ENCODE assay signal across 8 mouse cellular contexts in the genomic region with DNA sequence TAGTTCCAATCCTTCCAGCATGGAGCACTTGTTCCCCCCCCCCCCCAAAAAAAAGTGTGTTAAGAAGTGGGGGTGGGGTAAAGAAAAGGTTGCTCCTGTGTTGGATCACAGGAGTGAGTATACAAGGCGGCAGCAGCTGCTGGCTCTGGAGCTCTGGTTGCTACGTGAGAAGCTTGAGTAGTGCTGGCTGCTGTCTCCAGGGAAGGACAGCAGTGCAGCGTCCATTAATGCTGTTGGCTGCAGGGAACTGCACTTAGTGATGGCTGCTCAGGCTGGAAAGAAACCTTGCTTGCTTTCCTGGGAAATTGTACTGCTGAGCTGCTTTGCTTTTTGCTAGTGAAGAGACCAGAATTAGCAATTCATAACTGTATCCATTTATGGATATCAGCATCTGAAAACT. TPM values are rescaled to one million over a fixed set of nuclear protein-coding genes. Genes with fewer than 3 reads are reported as not detected.
DNase-seq lines count a peak whose midpoint lies in the region; ATAC-seq lines count a peak whose summit lies in the region.

No protein-coding gene starts in this region.

- 0% methylated on average over 3 of the region's 3 CpGs for WGBS in hindbrain, embryonic 14.5 days
- 0% methylated on average over 3 of the region's 3 CpGs for WGBS in limb, embryonic 15.5 days
- 0% methylated on average over 3 of the region's 3 CpGs for WGBS in neural tube, embryonic 14.5 days

- peak overlapping the region; percentile 79 for H3K4me3 ChIP-seq in erythroblast, embryonic 14.5 days (replicated peaks)
- peak overlapping the region; percentile 75 for H3K4me3 ChIP-seq in hindbrain, embryonic 14.5 days (replicated peaks; ENCODE audit: low read length)
- H3K4me3 ChIP-seq in limb, embryonic 15.5 days, result peak overlapping the region; percentile 84
- peak overlapping the region; percentile 91 for H3K4me3 ChIP-seq in neural tube, embryonic 14.5 days (ENCODE audit: low read depth, low read length)

- peak overlapping the region; percentile 82 for H3K4me2 ChIP-seq in hindbrain, embryonic 14.5 days (replicated peaks)
- H3K4me2 ChIP-seq in limb, embryonic 15.5 days, result peak overlapping the region; percentile 69
- H3K4me2 ChIP-seq in neural tube, embryonic 14.5 days (ENCODE audit: low read depth, low read length), result peak overlapping the region; percentile 98

- peaks cover 40% of the 10 kb centered on the region for H3K36me3 ChIP-seq in erythroblast, embryonic 14.5 days (ENCODE audit: control insufficient read depth)
- H3K36me3 ChIP-seq in hindbrain, embryonic 14.5 days (replicated peaks; ENCODE audit: control insufficient read depth, insufficient read depth), result no peaks in the 10 kb centered on the region
- no peaks in the 10 kb centered on the region for H3K36me3 ChIP-seq in limb, embryonic 15.5 days
- H3K36me3 ChIP-seq in neural tube, embryonic 14.5 days (ENCODE audit: control insufficient read depth, insufficient read depth, low read length), result no peaks in the 10 kb centered on the region

- no peak for ATAC-seq in erythroblast, adult 5-6 weeks (replicated peaks; ENCODE audit: low FRiP score, poor library complexity, severe bottlenecking)
- ATAC-seq in hindbrain, embryonic 14.5 days (ENCODE audit: low FRiP score), result no peak
- no peak for ATAC-seq in limb, embryonic 15.5 days (ENCODE audit: insufficient number of reproducible peaks, low FRiP score, low TSS enrichment, low read depth)
- ATAC-seq in neural tube, embryonic 14.5 days (ENCODE audit: low read depth), result no peak
- ATAC-seq in erythroid progenitor cell, adult 5-6 weeks (replicated peaks; ENCODE audit: low FRiP score, poor library complexity, severe bottlenecking), result no peak

- H3K4me1 ChIP-seq in erythroblast, embryonic 14.5 days (ENCODE audit: control insufficient read depth), result peaks cover 61% of the 10 kb centered on the region
- peaks cover 63% of the 10 kb centered on the region for H3K4me1 ChIP-seq in hindbrain, embryonic 14.5 days (replicated peaks; ENCODE audit: control insufficient read depth, insufficient read depth, low read length)
- peaks cover 17% of the 10 kb centered on the region for H3K4me1 ChIP-seq in limb, embryonic 15.5 days
- peaks cover 40% of the 10 kb centered on the region for H3K4me1 ChIP-seq in neural tube, embryonic 14.5 days (ENCODE audit: control insufficient read depth, insufficient read depth, low read length)

- H3K9me3 ChIP-seq in erythroblast, embryonic 14.5 days (ENCODE audit: control insufficient read depth, low read length), result no peaks in the 10 kb centered on the region
- H3K9me3 ChIP-seq in hindbrain, embryonic 14.5 days (ENCODE audit: control insufficient read depth, low read length), result no peaks in the 10 kb centered on the region
- no peaks in the 10 kb centered on the region for H3K9me3 ChIP-seq in limb, embryonic 15.5 days
- no peaks in the 10 kb centered on the region for H3K9me3 ChIP-seq in neural tube, embryonic 14.5 days (ENCODE audit: control insufficient read depth, low read length)

- H3K9ac ChIP-seq in hindbrain, embryonic 14.5 days, result peak overlapping the region; percentile 97
- 0 out of 2 replicates have a peak overlapping the region, but pooled peaks have one; percentile 17 for H3K9ac ChIP-seq in limb, embryonic 15.5 days
- peak overlapping the region; percentile 44 for H3K9ac ChIP-seq in neural tube, embryonic 14.5 days (replicated peaks; ENCODE audit: low read depth, low read length)

- peak; percentile 22 for DNase-seq in adrenal gland, postnatal 25 days
- DNase-seq in forelimb bud, embryonic 11.5 days (ENCODE audit: low read depth, low spot score), result peak; percentile 40
- peak; percentile 61 for DNase-seq in hindbrain, embryonic 14.5 days (ENCODE audit: low spot score)

- H3K27me3 ChIP-seq in erythroblast, embryonic 14.5 days (ENCODE audit: control insufficient read depth), result no peaks in the 10 kb centered on the region
- H3K27me3 ChIP-seq in hindbrain, embryonic 14.5 days (ENCODE audit: control insufficient read depth, insufficient read depth, low read length), result no peaks in the 10 kb centered on the region
- H3K27me3 ChIP-seq in limb, embryonic 15.5 days, result no peaks in the 10 kb centered on the region
- H3K27me3 ChIP-seq in neural tube, embryonic 14.5 days (ENCODE audit: control insufficient read depth, insufficient read depth, low read length), result no peaks in the 10 kb centered on the region

- peak overlapping the region; percentile 69 for H3K27ac ChIP-seq in hindbrain, embryonic 14.5 days
- H3K27ac ChIP-seq in limb, embryonic 15.5 days, result peak overlapping the region; percentile 34
- no peak overlapping the region; the same call in 1 of the 2 replicates for H3K27ac ChIP-seq in neural tube, embryonic 14.5 days (ENCODE audit: low read depth, low read length)

RNA-seq across cellular contexts. Expression of a gene that starts 2.3 kb away (rescaled TPM):
- 0.69 and 1.3 TPM in 2 replicates for polyA plus RNA-seq in erythroblast, embryonic 14.5 days (2012)
- 34.4 and 36.6 TPM in 2 replicates for total RNA-seq in erythroblast, adult 5-6 weeks (2015; ENCODE audit: low replicate concordance)
- total RNA-seq in erythroblast, adult 5-6 weeks (2017; ENCODE audit: low replicate concordance), result 29.4 TPM in 2 replicates
- total RNA-seq in adrenal gland, postnatal 25 days (2021), result 128 TPM in 2 replicates
- polyA plus RNA-seq in hindbrain, embryonic 14.5 days (2014; fragmentation: Nextera tagmentation; extraction: Ambion mirVana), result 53.3 and 58.7 TPM in 2 replicates
- polyA plus RNA-seq in limb, embryonic 15.5 days (2015; fragmentation: Nextera tagmentation; extraction: Ambion mirVana), result 77.3 and 79.8 TPM in 2 replicates
- polyA plus RNA-seq in neural tube, embryonic 14.5 days (2014; fragmentation: Nextera tagmentation; extraction: Ambion mirVana), result 56.3 and 63.1 TPM in 2 replicates
- 103 and 106 TPM in 2 replicates for total RNA-seq in erythroid progenitor cell, adult 5-6 weeks (2015; ENCODE audit: low replicate concordance)
- total RNA-seq in erythroid progenitor cell, adult 5-6 weeks (2017; ENCODE audit: low replicate concordance), result 92.4 and 110 TPM in 2 replicates

RNA-seq across cellular contexts. Expression of a gene that starts 33.5 kb away (rescaled TPM):
- polyA plus RNA-seq in erythroblast, embryonic 14.5 days (2012), result 0.25 and 0.34 TPM in 2 replicates
- total RNA-seq in erythroblast, adult 5-6 weeks (2015; ENCODE audit: low replicate concordance), result 18.0 and 27.7 TPM in 2 replicates
- 16.3 and 19.6 TPM in 2 replicates for total RNA-seq in erythroblast, adult 5-6 weeks (2017; ENCODE audit: low replicate concordance)
- 39.1 and 48.1 TPM in 2 replicates for total RNA-seq in adrenal gland, postnatal 25 days (2021)
- polyA plus RNA-seq in hindbrain, embryonic 14.5 days (2014; fragmentation: Nextera tagmentation; extraction: Ambion mirVana), result 45.5 and 49.1 TPM in 2 replicates
- 45.1 and 46.7 TPM in 2 replicates for polyA plus RNA-seq in limb, embryonic 15.5 days (2015; fragmentation: Nextera tagmentation; extraction: Ambion mirVana)
- 46.6 and 47.2 TPM in 2 replicates for polyA plus RNA-seq in neural tube, embryonic 14.5 days (2014; fragmentation: Nextera tagmentation; extraction: Ambion mirVana)
- total RNA-seq in erythroid progenitor cell, adult 5-6 weeks (2015; ENCODE audit: low replicate concordance), result 31.4 and 43.2 TPM in 2 replicates
- total RNA-seq in erythroid progenitor cell, adult 5-6 weeks (2017; ENCODE audit: low replicate concordance), result 21.4 and 32.3 TPM in 2 replicates

Comparison
In these comparisons a context has a peak if more than half of its experiments do, and no peak if none do; other contexts are left out.
1. H3K9ac ChIP-seq: peak in every context shown above with its lines; median percentile 97 in hindbrain, embryonic 14.5 days; 44 in neural tube, embryonic 14.5 days; 17 in limb, embryonic 15.5 days.
2. RNA of a gene that starts 2.3 kb away (polyA plus RNA-seq): 77.3 to 79.8 TPM in limb, embryonic 15.5 days, 56.3 to 63.1 TPM in neural tube, embryonic 14.5 days and 53.3 to 58.7 TPM in hindbrain, embryonic 14.5 days; 0.69 to 1.3 TPM in erythroblast, embryonic 14.5 days; every median in the first group is over 10 times any median in the second.
3. RNA of a gene that starts 33.5 kb away (polyA plus RNA-seq): 46.6 to 47.2 TPM in neural tube, embryonic 14.5 days, 45.5 to 49.1 TPM in hindbrain, embryonic 14.5 days and 45.1 to 46.7 TPM in limb, embryonic 15.5 days; 0.25 to 0.34 TPM in erythroblast, embryonic 14.5 days; every median in the first group is over 10 times any median in the second.
4. Peak in every context shown above with its lines, with median percentiles within 50 percentile points of each other: H3K4me3 ChIP-seq, DNase-seq and H3K4me2 ChIP-seq.